Mouse (Mus musculus) bone marrow, adult 2 months (tissue): ENCODE results near the gene Armc7.

ENCODE experiments used
- CTCF ChIP-seq: fragments of 200-500 bp; IDR thresholded peaks from 2 replicates; pipeline ENCODE4 v1.5.1; 2011; ENCODE audit warnings: low read length, control low read depth; ENCODE audit not compliant: control insufficient read depth, insufficient read depth
- POLR2A ChIP-seq: fragments of 200-500 bp; IDR thresholded peaks from 2 replicates; pipeline ENCODE4 v1.6.1; 2011; ENCODE audit warnings: low read depth, mild to moderate bottlenecking, control low read depth, low read length, borderline replicate concordance; ENCODE audit not compliant: control insufficient read depth

- TF ChIP-seq CTCF (no peak), POLR2A (no peak)
Observed at GRCm38 (mm10) chr11:115456182-115456581, 19.3 kb upstream of the Armc7 start.
